Mouse (Mus musculus): ENCODE results near the gene Obox5.

Gene Obox5

DNA sequence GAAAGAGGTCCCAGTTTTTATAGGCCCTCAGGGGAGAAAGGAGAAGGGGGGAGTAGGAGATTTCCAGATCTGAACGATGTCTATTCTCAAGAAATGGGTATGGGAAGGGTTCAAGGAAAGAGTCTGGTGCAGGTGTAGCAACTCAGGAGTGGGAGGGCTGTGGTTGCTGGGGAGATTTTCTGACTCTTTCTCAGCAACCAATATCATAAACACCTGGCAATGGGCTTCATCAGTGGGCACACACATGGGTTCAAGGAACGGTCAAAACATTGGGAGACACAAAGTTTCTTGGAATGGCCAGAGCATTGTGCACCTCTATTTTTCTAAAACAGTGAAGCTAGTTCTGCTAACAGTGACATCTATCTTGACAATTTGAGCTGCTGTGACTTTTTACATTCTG lies at the start of gene Obox5:
Obox5 (plus strand) TSS at position 301 of the 400 bp plus-strand sequence.
- in situ Hi-C loops (cut with MboI, MseI): loop anchor here (5.0 kb wide), 1 partner anchor 213 kb away; no protein-coding TSS in a partner anchor

DNA sequence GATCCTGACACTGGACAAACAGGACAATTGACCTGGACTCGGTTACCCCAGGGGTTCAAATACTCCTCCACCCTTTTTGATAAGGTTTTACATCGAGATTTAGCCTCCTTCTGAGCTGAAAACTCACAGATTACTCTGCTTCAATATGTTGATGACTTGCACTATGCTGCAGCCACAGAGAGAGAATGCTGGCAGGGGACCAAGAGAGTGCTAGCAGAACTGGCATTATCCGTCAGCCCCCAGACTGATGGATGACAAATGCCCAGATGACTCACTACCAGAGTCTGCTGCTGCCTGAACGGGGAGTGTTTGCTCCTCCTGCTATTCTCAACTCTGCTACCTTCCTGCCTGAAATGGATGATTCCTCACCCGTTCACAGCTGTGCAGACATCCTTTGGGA lies 635 bp upstream of the Obox5 start:
- in situ Hi-C loops (cut with MboI, MseI): loop anchor here (5.0 kb wide), 1 partner anchor 212 kb away; no protein-coding TSS in a partner anchor
